Mouse (Mus musculus) megakaryocyte, embryonic 14.5 days (primary cell): Measurements from ENCODE around the gene Prkce.

Experiments used
- FLI1 ChIP-seq: IDR thresholded peaks from 2 replicates; pipeline ENCODE4 v1.6.1; 2012; ENCODE audit warnings: low read length, inconsistent platforms, mixed read lengths
- GATA1 ChIP-seq: IDR thresholded peaks from 3 replicates; pipeline ENCODE4 v1.6.1; 2012; ENCODE audit warnings: mixed read lengths, low read length, inconsistent platforms, borderline replicate concordance

DNA sequence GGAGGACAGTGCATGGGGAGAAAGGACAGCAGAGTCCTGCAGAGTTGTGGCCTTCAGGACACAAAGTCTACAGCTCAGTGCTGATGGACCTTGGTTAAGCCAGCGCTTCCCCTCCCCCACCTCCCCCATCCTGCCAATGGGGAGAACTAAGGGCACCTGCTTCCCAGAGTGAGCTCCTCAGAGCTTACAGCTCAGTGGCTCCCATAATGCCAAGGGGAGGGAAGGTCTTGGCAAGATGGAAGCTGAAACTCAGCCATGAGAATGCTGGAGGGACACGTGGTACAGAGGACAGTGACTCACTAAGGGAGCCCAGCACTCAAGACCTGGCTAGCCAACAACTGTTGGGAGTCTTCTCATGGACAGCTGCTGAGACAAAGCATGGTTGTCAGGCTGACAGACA lies 530.2 kb downstream of the Prkce start:
- TF ChIP-seq GATA1 (no peak), FLI1 (no peak)
